Mouse (Mus musculus): ENCODE results near the gene Pkmyt1.
A peak's percentile ranks its signal among the peaks of the same experiment; 100 is the strongest.

GRCm38 (mm10) chr17:23722376-23723125 is 3.6 kb upstream of the Pkmyt1 start, which contains the start of gene 1520401A03Rik:
- peak; percentile 65 to 100 (median 98) for TF ChIP-seq MYOG (IDR thresholded peaks at IDR 0.05; ENCODE audit: control insufficient read depth in 1 of 3, insufficient read depth in 1 of 3, insufficient read length in 2 of 3, low read depth in 2 of 3)
- no peak for TF ChIP-seq POLR2A (IDR thresholded peaks at IDR 0.05; ENCODE audit: insufficient read length, low read depth)
- TF ChIP-seq POLR2AphosphoS2 (IDR thresholded peaks at IDR 0.05; ENCODE audit: insufficient read length, low read depth) = no peak
- TF ChIP-seq TCF12 (IDR thresholded peaks at IDR 0.05; ENCODE audit: insufficient read depth, poor library complexity, severe bottlenecking) = peak; percentile 97
- TF ChIP-seq MYOD1 (IDR thresholded peaks at IDR 0.05; ENCODE audit: control insufficient read depth in 1 of 3, insufficient read length in 2 of 3, low read depth in 2 of 3) = peak in 2 of 3 experiments; percentile 96 to 98
- TF ChIP-seq E2F4 (IDR thresholded peaks at IDR 0.05; ENCODE audit: insufficient read depth) = no peak
- no peak for TF ChIP-seq USF1 (IDR thresholded peaks at IDR 0.05; ENCODE audit: low read depth)
- TF ChIP-seq MAX (IDR thresholded peaks at IDR 0.05; ENCODE audit: low read depth) = no peak

Measured in myocyte (in vitro differentiated cells).